Mouse (Mus musculus) kidney, embryonic 14.5 days (tissue): ENCODE results near the gene Ikzf2. TPM values are rescaled to one million over a fixed set of nuclear protein-coding genes. Genes with fewer than 3 reads are reported as not detected.

ENCODE experiments used
- ATAC-seq: fragments of 200-750 bp; cut with Nextera tagmentation; 2 replicates; pipeline ENCODE4 v1.8.0; 2017; ENCODE audit warnings: moderate number of reproducible peaks, mild to moderate bottlenecking, moderate TSS enrichment, moderate library complexity; ENCODE audit not compliant: low FRiP score, low TSS enrichment
- H3K27ac ChIP-seq: fragments of 300-500 bp; sonication (generic); 2 replicates; pipeline ENCODE4 v1.5.1; 2014; ENCODE audit warnings: low read depth, mild to moderate bottlenecking, low read length, moderate library complexity, mixed read lengths
- H3K27me3 ChIP-seq: fragments of 300-500 bp; sonication (generic); 2 replicates; pipeline ENCODE4 v1.6.1; 2014; ENCODE audit warnings: mild to moderate bottlenecking, low read length; ENCODE audit not compliant: control insufficient read depth, insufficient read depth
- H3K36me3 ChIP-seq: fragments of 300-500 bp; sonication (generic); 2 replicates; pipeline ENCODE4 v1.6.1; 2014; ENCODE audit warnings: low read length, mixed read lengths; ENCODE audit not compliant: control insufficient read depth, insufficient read depth
- H3K4me1 ChIP-seq: fragments of 300-500 bp; sonication (generic); 2 replicates; pipeline ENCODE4 v1.6.1; 2014; ENCODE audit warnings: low read length, mixed read lengths; ENCODE audit not compliant: control insufficient read depth, insufficient read depth
- H3K4me2 ChIP-seq: fragments of 300-500 bp; sonication (generic); replicated peaks from 2 replicates; pipeline ENCODE4 v1.6.1; 2014; ENCODE audit warnings: low read depth, mild to moderate bottlenecking, low read length
- H3K4me3 ChIP-seq: fragments of 300-500 bp; sonication (generic); 2 replicates; pipeline ENCODE4 v1.5.1; 2014; ENCODE audit warnings: mild to moderate bottlenecking, low read length
- H3K9ac ChIP-seq: fragments of 300-500 bp; sonication (generic); 2 replicates; pipeline ENCODE4 v1.6.1; 2014; ENCODE audit warnings: low read depth, mild to moderate bottlenecking, low read length, moderate library complexity
- H3K9me3 ChIP-seq: fragments of 300-500 bp; sonication (generic); 2 replicates; pipeline ENCODE4 v1.6.1; 2016; ENCODE audit warnings: low read length; ENCODE audit not compliant: control insufficient read depth
- WGBS: fragments of 180-500 bp; shearing (Covaris S2); extraction: QIAGEN DNeasy Blood & Tissue Kit; methylation state at CpG from one replicate; pipeline ENCODE4 v1.1.7; 2014; 5-methylcytosine and 5-hydroxymethylcytosine counted together
- polyA plus RNA-seq: library from polyadenylated mRNA; unstranded; fragments of >200 nt; fragmentation: Nextera tagmentation; extraction: Ambion mirVana; gene quantifications from 2 replicates; pipeline ENCODE4 v1.2.1, GENCODE M21; 2014

Ikzf2 gene
- polyA plus RNA-seq, 1 experiment from 2014 or later = 4.8 TPM

- Histone ChIP-seq H3K27ac (no peak overlapping the region), H3K9me3 (no peaks in the 10 kb centered on the region), H3K4me1 (no peaks in the 10 kb centered on the region), H3K36me3 (no peaks in the 10 kb centered on the region), H3K9ac (no peak overlapping the region), H3K4me3 (no peak overlapping the region), H3K27me3 (no peaks in the 10 kb centered on the region), H3K4me2 (no peak overlapping the region; the same call in 1 of the 2 replicates)
- ATAC-seq = peak; percentile 55; the same call in 1 of the 2 replicates
- WGBS = under 1% methylated on average over 5 of the region's 5 CpGs
These were observed 1.9 kb upstream of the Ikzf2 start for GRCm38 (mm10) chr1:69688961-69689360.

GRCm38 (mm10) chr1:69688118-69688517 lies 1.1 kb upstream of the Ikzf2 start:
- Histone ChIP-seq H3K9me3 (no peaks in the 10 kb centered on the region), H3K36me3 (no peaks in the 10 kb centered on the region), H3K27me3 (no peaks in the 10 kb centered on the region), H3K4me2 (peak overlapping the region; percentile 74), H3K4me1 (no peaks in the 10 kb centered on the region), H3K4me3 (peak overlapping the region; percentile 75), H3K27ac (no peak overlapping the region), H3K9ac (peak overlapping the region; percentile 69; the same call in 1 of the 2 replicates)
- WGBS = 8% methylated on average over 4 of the region's 4 CpGs
- no peak for ATAC-seq

GRCm38 (mm10) chr1:69686741-69687075 lies 337 bp downstream of the Ikzf2 start:
- no peaks in the 10 kb centered on the region for H3K27me3 ChIP-seq
- H3K4me1 ChIP-seq = no peaks in the 10 kb centered on the region
- H3K27ac ChIP-seq = peak overlapping the region; percentile 71; the same call in 1 of the 2 replicates
- H3K4me2 ChIP-seq = peak overlapping the region; percentile 74
- peak overlapping the region; percentile 69 for H3K9ac ChIP-seq
- no peaks in the 10 kb centered on the region for H3K9me3 ChIP-seq
- H3K36me3 ChIP-seq = no peaks in the 10 kb centered on the region
- no peak for ATAC-seq
- WGBS = 2% methylated on average over 6 of the region's 6 CpGs
- peak overlapping the region; percentile 75 for H3K4me3 ChIP-seq

- H3K4me3 ChIP-seq = peak overlapping the region; percentile 75
- H3K4me2 ChIP-seq = peak overlapping the region; percentile 74
- no peaks in the 10 kb centered on the region for H3K27me3 ChIP-seq
- H3K4me1 ChIP-seq = no peaks in the 10 kb centered on the region
- no peaks in the 10 kb centered on the region for H3K36me3 ChIP-seq
- H3K9ac ChIP-seq = peak overlapping the region; percentile 51
- H3K9me3 ChIP-seq = no peaks in the 10 kb centered on the region
- under 1% methylated on average over 11 of the region's 15 CpGs for WGBS
- peak overlapping the region; percentile 71; the same call in 1 of the 2 replicates for H3K27ac ChIP-seq
- peak; percentile 7; the same call in 1 of the 2 replicates for ATAC-seq
These were observed 1.1 kb downstream of the Ikzf2 start for GRCm38 (mm10) chr1:69685890-69686490.

GRCm38 (mm10) chr1:69685049-69685889 lies 1.8 kb downstream of the Ikzf2 start:
- Histone ChIP-seq H3K4me3 (peak overlapping the region; percentile 75), H3K9me3 (no peaks in the 10 kb centered on the region), H3K4me2 (peak overlapping the region; percentile 74), H3K27me3 (no peaks in the 10 kb centered on the region), H3K4me1 (no peaks in the 10 kb centered on the region), H3K36me3 (no peaks in the 10 kb centered on the region), H3K9ac (peak overlapping the region; percentile 51), H3K27ac (peak overlapping the region; percentile 55; the same call in 1 of the 2 replicates)
- ATAC-seq = no peak
- WGBS = 3% methylated on average over 11 of the region's 11 CpGs

GRCm38 (mm10) chr1:69684280-69685040 lies 2.6 kb downstream of the Ikzf2 start:
- no peaks in the 10 kb centered on the region for H3K36me3 ChIP-seq
- peak overlapping the region; percentile 74 for H3K4me2 ChIP-seq
- no peak overlapping the region for H3K27ac ChIP-seq
- no peaks in the 10 kb centered on the region for H3K27me3 ChIP-seq
- H3K4me3 ChIP-seq = peak overlapping the region; percentile 75; the same call in 1 of the 2 replicates
- H3K9me3 ChIP-seq = no peaks in the 10 kb centered on the region
- no peak overlapping the region for H3K9ac ChIP-seq
- no peaks in the 10 kb centered on the region for H3K4me1 ChIP-seq
- ATAC-seq = no peak
- 34% methylated on average over 13 of the region's 13 CpGs for WGBS

- no peak overlapping the region for H3K4me3 ChIP-seq
- no peaks in the 10 kb centered on the region for H3K36me3 ChIP-seq
- H3K27me3 ChIP-seq = no peaks in the 10 kb centered on the region
- no peak for ATAC-seq
- no peaks in the 10 kb centered on the region for H3K4me1 ChIP-seq
- H3K4me2 ChIP-seq = peak overlapping the region; percentile 74; the same call in 1 of the 2 replicates
- H3K9ac ChIP-seq = no peak overlapping the region
- WGBS = 68% methylated on average over 3 of the region's 3 CpGs
- H3K27ac ChIP-seq = no peak overlapping the region
- H3K9me3 ChIP-seq = no peaks in the 10 kb centered on the region
These were observed 3.2 kb downstream of the Ikzf2 start for GRCm38 (mm10) chr1:69683851-69684250.

- WGBS = 90% methylated on average over 8 of the region's 8 CpGs
- Histone ChIP-seq H3K27me3 (no peaks in the 10 kb centered on the region), H3K4me1 (no peaks in the 10 kb centered on the region), H3K27ac (no peak overlapping the region), H3K4me3 (no peak overlapping the region), H3K36me3 (no peaks in the 10 kb centered on the region), H3K9me3 (no peaks in the 10 kb centered on the region), H3K4me2 (no peak overlapping the region), H3K9ac (no peak overlapping the region)
- no peak for ATAC-seq
These were observed 4.0 kb downstream of the Ikzf2 start for GRCm38 (mm10) chr1:69683058-69683457.
